Mouse (Mus musculus) hindbrain, embryonic 14.5 days (tissue): ENCODE results near the gene Cpxm2. TPM values are rescaled to one million over a fixed set of nuclear protein-coding genes. Genes with fewer than 3 reads are reported as not detected.

Experiments
- ATAC-seq: fragments of 200-750 bp; cut with Nextera tagmentation; 2 replicates; pipeline ENCODE4 v1.8.0; 2017; ENCODE audit warnings: moderate number of reproducible peaks, mild to moderate bottlenecking, moderate TSS enrichment, moderate library complexity; ENCODE audit not compliant: low FRiP score
- DNase-seq: peaks from one replicate; pipeline ENCODE4 v3.0.0-alpha.2; 2015; ENCODE audit warnings: low spot score
- H3K27ac ChIP-seq: fragments of 300-500 bp; sonication (generic); 2 replicates; pipeline ENCODE4 v1.5.1; 2014; ENCODE audit warnings: mild to moderate bottlenecking, moderate library complexity
- H3K27me3 ChIP-seq: fragments of 300-500 bp; sonication (generic); 2 replicates; pipeline ENCODE4 v1.6.1; 2014; ENCODE audit warnings: mild to moderate bottlenecking, low read length, mixed read lengths; ENCODE audit not compliant: control insufficient read depth, insufficient read depth
- H3K36me3 ChIP-seq: fragments of 300-500 bp; sonication (generic); replicated peaks from 2 replicates; pipeline ENCODE4 v1.6.1; 2014; ENCODE audit not compliant: control insufficient read depth, insufficient read depth
- H3K4me1 ChIP-seq: fragments of 300-500 bp; sonication (generic); replicated peaks from 2 replicates; pipeline ENCODE4 v1.6.1; 2014; ENCODE audit warnings: antibody characterized with exemption, low read length, mixed read lengths; ENCODE audit not compliant: control insufficient read depth, insufficient read depth
- H3K4me2 ChIP-seq: fragments of 300-500 bp; sonication (generic); replicated peaks from 2 replicates; pipeline ENCODE4 v1.6.1; 2014; ENCODE audit warnings: mild to moderate bottlenecking, moderate library complexity
- H3K4me3 ChIP-seq: fragments of 300-500 bp; sonication (generic); replicated peaks from 2 replicates; pipeline ENCODE4 v1.5.1; 2014; ENCODE audit warnings: mild to moderate bottlenecking, low read length
- H3K9ac ChIP-seq: fragments of 300-500 bp; sonication (generic); 2 replicates; pipeline ENCODE4 v1.6.1; 2014
- H3K9me3 ChIP-seq: fragments of 300-500 bp; sonication (generic); 2 replicates; pipeline ENCODE4 v1.6.1; 2016; ENCODE audit warnings: low read length; ENCODE audit not compliant: control insufficient read depth
- WGBS: fragments of 180-500 bp; shearing (Covaris S2); extraction: QIAGEN DNeasy Blood & Tissue Kit; methylation state at CpG from one replicate; pipeline ENCODE4 v1.1.7; 2014; 5-methylcytosine and 5-hydroxymethylcytosine counted together
- polyA plus RNA-seq: library from polyadenylated mRNA; unstranded; fragments of >200 nt; fragmentation: Nextera tagmentation; extraction: Ambion mirVana; gene quantifications from 2 replicates; pipeline ENCODE4 v1.2.1, GENCODE M21; 2014

Gene Cpxm2
- 1.6 and 2.1 TPM in 2 replicates for polyA plus RNA-seq

DNA sequence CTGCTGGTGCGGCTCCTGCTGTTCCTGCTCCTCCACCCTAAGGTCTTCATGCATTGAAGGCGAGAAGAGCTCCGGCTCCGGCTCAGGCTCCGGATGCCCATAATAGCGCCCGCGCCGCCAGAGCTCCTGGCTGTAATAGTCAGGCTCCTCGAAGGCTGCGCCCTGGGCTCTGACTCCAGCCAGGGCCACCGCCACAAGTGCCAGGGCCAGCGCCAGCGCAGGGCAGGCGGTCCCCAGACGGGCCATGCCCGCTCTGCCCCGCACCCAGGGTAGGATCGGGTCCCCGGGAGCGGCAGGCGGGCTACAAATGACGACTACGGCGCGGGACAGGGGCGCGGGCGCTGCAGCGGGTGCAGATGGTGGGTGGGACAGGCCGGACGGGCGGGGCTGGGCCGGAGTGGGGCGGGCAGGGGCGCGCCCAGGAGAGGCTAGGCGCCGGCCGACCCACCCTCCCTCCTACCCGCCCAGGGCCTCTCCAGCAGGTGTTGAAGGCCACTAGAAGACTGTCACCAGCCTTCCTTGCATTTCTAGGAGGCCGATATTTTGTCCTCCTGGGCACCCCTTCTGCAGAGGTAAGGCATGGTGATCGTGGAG lies at the start of gene Cpxm2:
Cpxm2 (minus strand) TSS at position 372 of the 594 bp plus-strand sequence.
- Histone ChIP-seq H3K9ac (peak within 1 kb of the TSS; percentile 49), H3K27me3 (peaks cover 23% of the 10 kb centered on the region), H3K9me3 (no peaks in the 10 kb centered on the region), H3K36me3 (no peaks in the 10 kb centered on the region), H3K4me2 (peak within 1 kb of the TSS; percentile 58), H3K4me1 (peaks cover 28% of the 10 kb centered on the region), H3K27ac (no peak within 1 kb of the TSS), H3K4me3 (peak within 1 kb of the TSS; percentile 23)
- ATAC-seq (peak; percentile 31; the same call in 1 of the 2 replicates), DNase-seq (no peak)
- 4% methylated on average over 37 of the region's 43 CpGs for WGBS

DNA sequence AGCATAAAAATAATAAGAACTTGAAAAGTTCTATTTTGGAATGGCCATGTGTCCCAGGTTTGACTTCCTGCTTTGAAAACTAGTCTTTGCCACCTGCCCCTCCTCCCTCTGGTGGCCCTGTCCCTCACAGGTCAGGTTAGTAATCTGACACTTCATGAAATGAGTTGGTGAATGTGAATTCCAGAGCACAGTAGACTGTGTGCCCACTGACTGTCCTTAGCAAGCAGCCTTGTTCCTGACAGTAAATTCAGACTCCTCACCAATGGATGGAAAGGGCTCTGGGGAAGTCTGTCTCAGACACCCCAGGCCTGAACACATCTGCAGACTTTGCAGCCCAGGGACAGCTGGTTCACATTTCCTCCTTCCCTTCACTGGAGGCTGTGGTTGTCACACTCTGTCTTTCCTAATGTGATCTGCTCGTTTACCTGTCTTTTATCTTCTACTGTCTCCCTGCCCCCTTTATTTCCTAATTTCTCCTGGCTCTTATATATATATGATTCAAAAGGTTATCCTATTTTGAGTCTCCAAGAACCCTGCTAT lies 49.6 kb upstream of the Cpxm2 start:
- H3K9ac ChIP-seq, result no peak overlapping the region
- ATAC-seq (no peak), DNase-seq (no peak)
- H3K9me3 ChIP-seq, result no peaks in the 10 kb centered on the region
- H3K27ac ChIP-seq, result no peak overlapping the region
- no peak overlapping the region for H3K4me2 ChIP-seq
- no peaks in the 10 kb centered on the region for H3K36me3 ChIP-seq
- no peak overlapping the region for H3K4me3 ChIP-seq
- H3K4me1 ChIP-seq, result no peaks in the 10 kb centered on the region
- 78% methylated on average over 1 of the region's 1 CpGs for WGBS
- no peaks in the 10 kb centered on the region for H3K27me3 ChIP-seq

DNA sequence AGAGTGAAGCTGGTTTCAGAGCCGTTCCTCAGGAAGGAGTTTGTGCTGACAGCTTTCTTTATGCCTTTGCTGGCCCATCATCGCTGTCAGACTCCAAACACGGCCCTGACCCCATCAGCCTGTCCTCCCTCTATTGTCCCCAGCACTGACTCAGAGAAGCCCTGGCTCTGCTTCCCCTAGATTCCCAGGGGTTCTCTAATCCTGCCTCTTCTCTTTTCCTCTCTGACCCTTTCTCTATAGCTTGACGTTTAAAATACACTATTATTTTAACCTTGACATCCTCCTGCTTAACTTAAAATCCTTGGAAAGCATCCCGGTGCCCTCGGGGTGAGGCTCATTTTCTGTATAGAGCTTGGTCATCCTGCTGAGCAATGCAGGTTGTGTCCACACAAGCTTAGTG lies 45.1 kb upstream of the Cpxm2 start:
- 44% methylated on average over 6 of the region's 6 CpGs for WGBS
- no peak overlapping the region for H3K4me3 ChIP-seq
- no peaks in the 10 kb centered on the region for H3K27me3 ChIP-seq
- H3K4me1 ChIP-seq, result no peaks in the 10 kb centered on the region; the same call in 1 of the 2 replicates
- H3K9ac ChIP-seq, result no peak overlapping the region
- no peak overlapping the region for H3K4me2 ChIP-seq
- H3K27ac ChIP-seq, result no peak overlapping the region
- ATAC-seq, result no peak
- no peak for DNase-seq
- H3K36me3 ChIP-seq, result no peaks in the 10 kb centered on the region
- H3K9me3 ChIP-seq, result no peaks in the 10 kb centered on the region

DNA sequence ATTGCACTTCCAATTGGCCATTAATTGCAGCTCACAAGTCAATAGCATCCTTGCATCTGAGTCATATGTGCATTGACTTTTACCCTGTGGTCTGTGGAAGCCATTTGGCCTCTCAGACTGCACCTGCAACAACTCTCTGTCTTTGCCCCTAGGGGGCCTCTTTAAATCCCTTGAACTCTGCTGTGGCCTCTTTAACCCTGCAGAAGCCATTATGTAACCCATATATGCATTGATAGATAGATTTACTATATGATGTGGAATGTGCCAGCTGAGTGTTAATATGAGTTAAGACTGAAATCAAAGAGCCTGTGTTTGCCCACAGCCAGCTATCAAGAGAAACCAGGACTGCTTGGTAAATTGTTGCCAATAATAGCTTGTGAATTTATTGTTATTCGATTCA lies 44.3 kb upstream of the Cpxm2 start:
- H3K9me3 ChIP-seq, result no peaks in the 10 kb centered on the region
- 91% methylated on average over 1 of the region's 1 CpGs for WGBS

DNA sequence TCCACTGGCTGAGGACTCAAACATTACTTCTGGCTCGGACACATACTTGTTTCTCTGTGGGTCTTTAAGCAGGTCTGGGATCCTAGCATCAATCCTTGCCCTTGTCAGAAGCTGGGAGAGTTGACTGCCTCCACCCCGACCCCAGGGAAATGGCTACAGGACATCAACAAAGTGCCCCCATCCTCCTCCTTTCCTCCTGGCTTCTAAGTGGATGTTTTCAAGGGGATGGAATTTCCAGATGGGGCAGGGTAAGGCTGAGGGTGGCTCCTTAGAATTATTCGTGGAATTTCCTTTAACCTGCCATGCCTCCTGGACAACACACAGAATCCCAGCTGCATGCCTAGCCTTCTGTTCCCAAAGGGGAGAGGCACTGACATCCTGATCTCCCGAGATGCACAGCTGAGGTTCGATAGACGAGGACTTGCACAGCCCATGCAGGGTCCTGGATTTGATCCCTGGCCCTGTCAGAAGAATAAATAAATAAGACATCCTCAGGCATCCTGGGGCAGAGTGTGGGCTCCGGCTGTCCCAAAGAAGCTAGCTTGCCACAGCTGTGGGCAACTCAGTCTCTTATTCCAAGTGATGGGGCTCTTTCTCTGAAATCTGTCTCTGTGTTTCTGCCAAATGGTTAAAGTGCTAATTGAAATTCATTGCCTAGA lies 43.4 kb upstream of the Cpxm2 start:
- no peak for DNase-seq
- Histone ChIP-seq H3K4me3 (no peak overlapping the region), H3K27ac (no peak overlapping the region), H3K9ac (no peak overlapping the region), H3K4me2 (no peak overlapping the region), H3K9me3 (no peaks in the 10 kb centered on the region), H3K36me3 (no peaks in the 10 kb centered on the region), H3K27me3 (no peaks in the 10 kb centered on the region), H3K4me1 (no peaks in the 10 kb centered on the region; the same call in 1 of the 2 replicates)
- 57% methylated on average over 7 of the region's 7 CpGs for WGBS
- ATAC-seq, result no peak

More for the DNA sequence above, 44.3 kb upstream of the Cpxm2 start:
- DNase-seq (no peak), ATAC-seq (no peak)
- H3K4me2 ChIP-seq, result no peak overlapping the region
- no peaks in the 10 kb centered on the region; the same call in 1 of the 2 replicates for H3K4me1 ChIP-seq
- H3K27ac ChIP-seq, result no peak overlapping the region
- no peaks in the 10 kb centered on the region for H3K36me3 ChIP-seq
- H3K27me3 ChIP-seq, result no peaks in the 10 kb centered on the region
- H3K4me3 ChIP-seq, result no peak overlapping the region
- no peak overlapping the region for H3K9ac ChIP-seq

DNA sequence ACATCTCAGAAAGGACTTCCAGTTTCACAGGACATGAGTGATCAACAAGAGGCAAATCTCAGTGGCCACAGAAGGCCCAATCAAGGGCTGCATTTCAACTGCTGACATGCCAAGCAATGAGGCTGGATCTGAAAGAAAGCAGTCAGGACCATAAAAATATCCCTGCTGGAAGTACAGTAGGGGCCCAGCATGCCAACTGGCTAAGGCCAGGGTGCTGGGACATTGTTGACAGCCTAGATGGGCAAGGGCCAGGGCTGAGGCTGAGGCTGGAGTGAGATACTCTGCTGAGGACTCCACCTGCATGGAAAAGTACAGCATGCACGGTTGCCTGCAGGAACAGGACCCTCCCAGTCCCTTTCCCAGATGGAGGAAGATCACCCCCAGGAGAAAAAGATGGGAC lies 42.0 kb upstream of the Cpxm2 start:
- Histone ChIP-seq H3K27me3 (no peaks in the 10 kb centered on the region), H3K9me3 (no peaks in the 10 kb centered on the region), H3K36me3 (no peaks in the 10 kb centered on the region), H3K9ac (no peak overlapping the region), H3K4me3 (no peak overlapping the region), H3K4me1 (no peaks in the 10 kb centered on the region; the same call in 1 of the 2 replicates), H3K27ac (no peak overlapping the region), H3K4me2 (no peak overlapping the region)
- DNase-seq (no peak), ATAC-seq (no peak)
- WGBS, result 95% methylated on average over 1 of the region's 1 CpGs

DNA sequence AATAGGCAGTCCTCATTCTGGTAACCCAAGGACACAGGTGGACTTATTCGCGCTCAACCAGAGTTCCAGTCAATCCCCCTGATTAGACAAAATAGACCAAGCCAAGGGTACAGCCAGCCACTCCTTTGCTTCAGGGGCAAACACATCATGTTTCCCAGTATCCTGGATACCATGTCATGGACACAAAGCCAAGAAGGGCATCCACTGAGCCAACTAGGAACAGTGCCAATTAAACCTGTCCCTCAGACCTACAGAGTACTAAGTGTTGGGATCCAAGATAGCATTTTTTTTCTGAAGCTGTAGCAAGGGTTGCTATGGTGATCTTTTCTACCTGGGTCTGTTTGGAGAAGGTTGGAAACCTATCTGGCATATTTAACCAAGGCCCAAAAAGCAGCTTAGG lies 39.1 kb upstream of the Cpxm2 start:
- no peaks in the 10 kb centered on the region for H3K36me3 ChIP-seq
- H3K9me3 ChIP-seq, result no peaks in the 10 kb centered on the region
- no peaks in the 10 kb centered on the region; the same call in 1 of the 2 replicates for H3K4me1 ChIP-seq
- no peak overlapping the region for H3K9ac ChIP-seq
- H3K27ac ChIP-seq, result no peak overlapping the region
- no peaks in the 10 kb centered on the region for H3K27me3 ChIP-seq
- WGBS, result 88% methylated on average over 2 of the region's 2 CpGs
- H3K4me2 ChIP-seq, result no peak overlapping the region
- DNase-seq (no peak), ATAC-seq (no peak)
- no peak overlapping the region for H3K4me3 ChIP-seq

DNA sequence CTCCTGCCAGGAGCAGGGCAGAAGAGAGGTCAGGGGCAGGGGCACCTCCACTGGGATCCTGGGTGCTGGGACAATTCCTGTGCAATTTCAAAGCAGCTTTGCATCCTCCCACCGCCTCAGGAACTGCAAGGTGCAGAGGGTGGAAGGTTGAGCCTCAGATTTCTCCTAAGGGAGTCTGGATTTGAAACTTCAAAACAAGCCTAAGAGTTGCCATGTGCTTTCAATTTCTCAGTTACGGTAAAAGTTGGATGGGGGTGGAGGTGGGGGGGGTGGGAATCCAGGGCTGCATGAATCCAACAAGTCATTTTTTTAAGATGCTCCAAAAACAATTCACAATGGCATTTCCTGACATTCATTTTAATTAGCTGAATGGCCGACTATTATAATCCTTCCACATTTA lies 32.9 kb upstream of the Cpxm2 start:
- Histone ChIP-seq H3K4me2 (no peak overlapping the region), H3K9me3 (no peaks in the 10 kb centered on the region), H3K27ac (no peak overlapping the region), H3K27me3 (no peaks in the 10 kb centered on the region), H3K9ac (no peak overlapping the region), H3K4me3 (no peak overlapping the region), H3K36me3 (no peaks in the 10 kb centered on the region), H3K4me1 (peaks cover 11% of the 10 kb centered on the region)
- no peak for DNase-seq
- no peak for ATAC-seq
- 78% methylated on average over 3 of the region's 3 CpGs for WGBS

DNA sequence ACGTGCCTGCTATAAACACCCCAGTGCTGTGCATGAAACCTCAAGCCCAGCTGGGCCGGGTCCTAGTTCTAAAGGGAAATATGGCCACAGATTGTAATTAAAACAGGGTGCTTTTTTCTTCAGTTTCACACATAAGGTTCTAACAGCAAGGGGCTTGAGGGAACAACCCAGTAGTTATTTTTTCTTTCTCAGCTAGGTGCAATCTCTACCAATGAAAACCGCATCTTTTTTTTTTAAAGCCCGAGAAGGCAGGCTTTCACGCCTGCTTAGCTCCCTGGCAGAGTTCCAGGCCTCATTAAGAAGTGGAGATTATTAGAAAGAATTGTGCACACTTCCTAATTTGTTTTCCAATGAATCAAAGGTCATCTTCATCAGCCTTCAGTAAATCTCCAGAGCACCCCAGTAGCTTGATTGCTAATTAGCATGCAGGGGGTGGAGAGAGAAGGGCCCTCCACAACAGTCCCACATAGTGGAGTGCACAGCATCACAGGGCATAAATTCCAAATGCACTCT lies 29.4 kb upstream of the Cpxm2 start:
- ATAC-seq (peak; percentile 69), DNase-seq (peak; percentile 73)
- peak overlapping the region; percentile 10; the same call in 1 of the 2 replicates for H3K27ac ChIP-seq
- no peak overlapping the region for H3K4me2 ChIP-seq
- no peaks in the 10 kb centered on the region for H3K36me3 ChIP-seq
- H3K9ac ChIP-seq, result no peak overlapping the region
- WGBS, result 29% methylated on average over 5 of the region's 5 CpGs
- no peaks in the 10 kb centered on the region for H3K27me3 ChIP-seq
- peaks cover 11% of the 10 kb centered on the region for H3K4me1 ChIP-seq
- no peaks in the 10 kb centered on the region for H3K9me3 ChIP-seq
- no peak overlapping the region for H3K4me3 ChIP-seq
